Mouse (Mus musculus): ENCODE measurements around the gene Bloc1s3. TPM values are rescaled to one million over a fixed set of nuclear protein-coding genes. Genes with fewer than 3 reads are reported as not detected.
A peak's percentile ranks its signal among the peaks of the same experiment; 100 is the strongest.

Bloc1s3 gene
- polyA plus RNA-seq, 1 experiment from 2014 or later, result 3.9 TPM

- no peak for ATAC-seq (ENCODE audit: low FRiP score)
- Histone ChIP-seq H3K9me3 (no peaks in the 10 kb centered on the region), H3K27me3 (peaks cover 97% of the 10 kb centered on the region), H3K9ac (no peak overlapping the region), H3K4me3 (replicated peaks) (no peak overlapping the region), H3K36me3 (replicated peaks) (no peaks in the 10 kb centered on the region), H3K4me1 (peaks cover 8% of the 10 kb centered on the region), H3K27ac (no peak overlapping the region), H3K4me2 (no peak overlapping the region)
- 20% methylated on average over 22 of the region's 23 CpGs for WGBS
Observed at GRCm38 (mm10) chr7:19469404-19469803, 38.8 kb downstream of the Bloc1s3 start.

GRCm38 (mm10) chr7:19468279-19468678, 39.9 kb downstream of the Bloc1s3 start:
- WGBS, result 64% methylated on average over 12 of the region's 12 CpGs
- Histone ChIP-seq H3K4me3 (replicated peaks) (no peak overlapping the region), H3K27me3 (peaks cover 94% of the 10 kb centered on the region), H3K36me3 (replicated peaks) (no peaks in the 10 kb centered on the region), H3K4me2 (no peak overlapping the region), H3K4me1 (peaks cover 5% of the 10 kb centered on the region), H3K27ac (no peak overlapping the region), H3K9me3 (no peaks in the 10 kb centered on the region), H3K9ac (no peak overlapping the region)
- ATAC-seq (ENCODE audit: low FRiP score), result no peak

DNA sequence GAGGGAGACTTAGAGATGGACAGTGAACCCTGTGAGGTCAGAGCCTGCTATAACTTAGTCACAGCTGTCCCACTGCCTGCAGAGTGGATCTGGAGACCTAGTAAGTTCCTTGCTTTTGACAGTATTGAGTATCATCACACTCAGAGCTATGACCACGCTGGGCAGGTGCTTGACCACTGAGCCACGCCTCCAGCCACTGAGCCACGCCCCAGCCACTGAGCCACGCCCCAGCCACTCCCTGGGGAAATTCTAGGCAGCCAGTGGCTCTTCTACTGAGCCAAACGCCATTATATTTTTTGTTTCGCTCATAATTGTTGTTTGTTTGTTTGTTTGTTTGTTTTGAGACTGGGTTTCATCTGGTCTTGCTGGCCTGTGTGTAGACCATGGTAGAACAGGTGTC, 40.5 kb downstream of the Bloc1s3 start:
- no peak overlapping the region for H3K4me2 ChIP-seq
- WGBS, result 42% methylated on average over 6 of the region's 6 CpGs
- no peak overlapping the region for H3K4me3 ChIP-seq (replicated peaks)
- ATAC-seq (ENCODE audit: low FRiP score), result no peak
- H3K4me1 ChIP-seq, result peaks cover 5% of the 10 kb centered on the region
- no peak overlapping the region for H3K9ac ChIP-seq
- peaks cover 93% of the 10 kb centered on the region for H3K27me3 ChIP-seq
- H3K27ac ChIP-seq, result no peak overlapping the region
- no peaks in the 10 kb centered on the region for H3K36me3 ChIP-seq (replicated peaks)
- no peaks in the 10 kb centered on the region for H3K9me3 ChIP-seq

GRCm38 (mm10) chr7:19466602-19467145, 41.5 kb downstream of the Bloc1s3 start:
- Histone ChIP-seq H3K4me2 (no peak overlapping the region), H3K36me3 (replicated peaks) (no peaks in the 10 kb centered on the region), H3K9me3 (no peaks in the 10 kb centered on the region), H3K4me3 (replicated peaks) (no peak overlapping the region), H3K27me3 (peaks cover 88% of the 10 kb centered on the region), H3K27ac (no peak overlapping the region), H3K9ac (no peak overlapping the region), H3K4me1 (peaks cover 5% of the 10 kb centered on the region)
- WGBS, result 68% methylated on average over 5 of the region's 5 CpGs
- ATAC-seq (ENCODE audit: low FRiP score), result no peak

DNA sequence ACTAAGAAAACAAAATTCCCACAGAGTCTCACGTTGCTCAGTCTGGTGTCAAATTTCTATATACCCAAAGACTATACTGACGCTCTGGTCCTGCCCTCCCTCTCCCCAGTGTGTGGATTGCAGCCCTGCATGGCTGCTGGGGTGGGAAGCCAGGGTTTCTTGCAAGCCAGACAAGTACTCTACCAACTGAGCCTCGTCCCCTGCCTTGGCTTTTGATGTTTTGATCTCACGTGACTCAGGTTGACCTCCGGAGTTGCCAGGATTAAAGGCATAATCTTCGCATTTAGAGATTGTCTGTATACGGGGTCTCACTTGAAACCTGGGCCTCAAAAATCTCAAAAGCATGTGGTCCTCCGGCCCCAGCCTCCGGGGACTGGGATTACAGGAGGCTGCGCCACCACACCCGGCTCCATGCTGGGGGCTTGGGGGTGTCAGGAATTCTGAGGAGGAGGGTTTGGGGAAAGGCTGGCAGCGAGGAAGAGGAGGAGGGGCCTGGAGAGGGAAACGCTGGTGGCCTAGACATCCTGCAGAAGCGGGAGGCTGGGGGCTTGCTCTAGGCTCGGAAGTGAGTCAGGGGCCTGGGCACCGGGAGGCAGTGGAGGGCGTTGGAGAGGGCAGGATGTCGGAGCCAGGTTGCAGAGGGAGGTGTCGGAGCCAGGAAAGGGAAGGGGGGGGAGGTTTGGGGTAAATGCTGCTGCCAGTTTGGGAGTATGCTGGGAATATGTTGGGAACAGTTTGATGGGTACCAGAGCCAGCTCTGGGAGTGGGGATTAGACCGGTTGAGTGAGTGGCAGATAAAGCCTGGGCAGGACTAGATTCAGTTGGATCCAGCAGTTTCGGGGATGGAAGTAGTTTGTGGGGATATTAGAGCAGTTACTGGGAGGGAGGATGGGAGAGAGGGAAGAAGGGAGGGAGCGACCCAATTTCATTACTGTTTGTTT, 43.5 kb downstream of the Bloc1s3 start:
- ATAC-seq (ENCODE audit: low FRiP score), result no peak
- H3K4me1 ChIP-seq, result peaks cover 7% of the 10 kb centered on the region
- no peak overlapping the region for H3K27ac ChIP-seq
- H3K36me3 ChIP-seq (replicated peaks), result no peaks in the 10 kb centered on the region
- peak overlapping the region; percentile 17; the same call in 1 of the 2 replicates for H3K4me2 ChIP-seq
- H3K4me3 ChIP-seq (replicated peaks), result no peak overlapping the region
- H3K27me3 ChIP-seq, result peaks cover 74% of the 10 kb centered on the region
- no peak overlapping the region for H3K9ac ChIP-seq
- no peaks in the 10 kb centered on the region for H3K9me3 ChIP-seq
- 8% methylated on average over 22 of the region's 22 CpGs for WGBS

GRCm38 (mm10) chr7:19462884-19463381, 45.2 kb downstream of the Bloc1s3 start, which contains the start of gene Exoc3l2:
Gene Exoc3l2 (plus strand): TSS chr7:19463331.
- peaks cover 60% of the 10 kb centered on the region for H3K27me3 ChIP-seq

GRCm38 (mm10) chr7:19462443-19462842, 45.7 kb downstream of the Bloc1s3 start:
- WGBS, result 54% methylated on average over 4 of the region's 4 CpGs
- H3K9ac ChIP-seq, result no peak overlapping the region
- no peak overlapping the region for H3K4me3 ChIP-seq (replicated peaks)
- no peak for ATAC-seq (ENCODE audit: low FRiP score)
- no peak overlapping the region for H3K4me2 ChIP-seq
- H3K27ac ChIP-seq, result no peak overlapping the region
- H3K36me3 ChIP-seq (replicated peaks), result no peaks in the 10 kb centered on the region
- H3K4me1 ChIP-seq, result peaks cover 19% of the 10 kb centered on the region
- H3K9me3 ChIP-seq, result no peaks in the 10 kb centered on the region
- peaks cover 55% of the 10 kb centered on the region for H3K27me3 ChIP-seq

More at GRCm38 (mm10) chr7:19462884-19463381, 45.2 kb downstream of the Bloc1s3 start, which contains the start of gene Exoc3l2:
- no peaks in the 10 kb centered on the region for H3K36me3 ChIP-seq (replicated peaks)
- no peak within 1 kb of the TSS for H3K4me3 ChIP-seq (replicated peaks)
- H3K4me1 ChIP-seq, result peaks cover 15% of the 10 kb centered on the region
- no peak within 1 kb of the TSS for H3K4me2 ChIP-seq
- no peaks in the 10 kb centered on the region for H3K9me3 ChIP-seq
- no peak within 1 kb of the TSS for H3K9ac ChIP-seq
- ATAC-seq (ENCODE audit: low FRiP score), result no peak
- WGBS, result 13% methylated on average over 6 of the region's 6 CpGs
- H3K27ac ChIP-seq, result no peak within 1 kb of the TSS

- H3K9ac ChIP-seq, result no peak overlapping the region
- no peaks in the 10 kb centered on the region for H3K36me3 ChIP-seq (replicated peaks)
- WGBS, result 11% methylated on average over 6 of the region's 6 CpGs
- peaks cover 29% of the 10 kb centered on the region for H3K4me1 ChIP-seq
- ATAC-seq (ENCODE audit: low FRiP score), result no peak
- H3K4me3 ChIP-seq (replicated peaks), result no peak overlapping the region
- H3K4me2 ChIP-seq, result peak overlapping the region; percentile 10; the same call in 1 of the 2 replicates
- peaks cover 46% of the 10 kb centered on the region for H3K27me3 ChIP-seq
- no peak overlapping the region for H3K27ac ChIP-seq
- no peaks in the 10 kb centered on the region for H3K9me3 ChIP-seq
Observed at GRCm38 (mm10) chr7:19461488-19461887, 46.7 kb downstream of the Bloc1s3 start.

DNA sequence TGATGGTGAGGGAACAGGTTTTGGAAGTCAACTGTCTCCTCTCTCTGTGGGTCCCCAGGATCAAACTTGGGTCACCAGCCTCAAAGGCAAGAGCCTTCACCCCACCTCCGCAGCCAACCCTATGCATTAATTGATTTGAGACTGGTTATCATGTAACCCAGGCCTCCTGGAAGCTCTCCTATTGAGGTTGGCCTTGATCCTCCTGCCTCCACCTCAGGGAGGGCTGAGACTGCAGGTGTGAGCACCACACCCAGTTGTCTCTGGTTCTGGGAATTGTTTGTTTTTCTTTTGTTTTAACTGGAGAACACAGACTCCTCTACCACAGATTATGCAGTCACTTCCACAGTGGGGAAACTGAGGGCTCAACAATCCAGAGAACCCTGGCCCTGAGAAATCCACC, 47.7 kb downstream of the Bloc1s3 start:
- Histone ChIP-seq H3K27ac (no peak overlapping the region), H3K27me3 (peaks cover 36% of the 10 kb centered on the region), H3K4me1 (peaks cover 36% of the 10 kb centered on the region), H3K4me2 (no peak overlapping the region), H3K4me3 (replicated peaks) (no peak overlapping the region), H3K9ac (no peak overlapping the region), H3K36me3 (replicated peaks) (peaks cover 9% of the 10 kb centered on the region), H3K9me3 (no peaks in the 10 kb centered on the region)
- ATAC-seq (ENCODE audit: low FRiP score), result no peak
- WGBS, result 61% methylated on average over 1 of the region's 1 CpGs

GRCm38 (mm10) chr7:19459144-19459870, 48.9 kb downstream of the Bloc1s3 start:
- peaks cover 24% of the 10 kb centered on the region for H3K27me3 ChIP-seq
- 19% methylated on average over 6 of the region's 6 CpGs for WGBS
- ATAC-seq (ENCODE audit: low FRiP score), result no peak

GRCm38 (mm10) chr7:19458591-19459111, 49.5 kb downstream of the Bloc1s3 start, which contains the start of gene Mark4:
Gene Mark4 (minus strand): TSS chr7:19458821.
- Histone ChIP-seq H3K4me3 (replicated peaks) (peak within 1 kb of the TSS; percentile 96), H3K9ac (peak within 1 kb of the TSS; percentile 93), H3K9me3 (no peaks in the 10 kb centered on the region), H3K4me2 (peak within 1 kb of the TSS; percentile 98), H3K4me1 (peaks cover 31% of the 10 kb centered on the region), H3K27me3 (peaks cover 20% of the 10 kb centered on the region), H3K27ac (peak within 1 kb of the TSS; percentile 80), H3K36me3 (replicated peaks) (peaks cover 9% of the 10 kb centered on the region)
- 2% methylated on average over 37 of the region's 42 CpGs for WGBS
- peak; percentile 89 for ATAC-seq (ENCODE audit: low FRiP score)

More at GRCm38 (mm10) chr7:19459144-19459870, 48.9 kb downstream of the Bloc1s3 start:
- peak overlapping the region; percentile 98 for H3K4me2 ChIP-seq
- peaks cover 31% of the 10 kb centered on the region for H3K4me1 ChIP-seq
- peaks cover 9% of the 10 kb centered on the region for H3K36me3 ChIP-seq (replicated peaks)
- peak overlapping the region; percentile 96 for H3K4me3 ChIP-seq (replicated peaks)
- peak overlapping the region; percentile 93 for H3K9ac ChIP-seq
- no peaks in the 10 kb centered on the region for H3K9me3 ChIP-seq
- H3K27ac ChIP-seq, result peak overlapping the region; percentile 80
